Comparison of ENCODE assay signal across 8 mouse cellular contexts in the genomic region with DNA sequence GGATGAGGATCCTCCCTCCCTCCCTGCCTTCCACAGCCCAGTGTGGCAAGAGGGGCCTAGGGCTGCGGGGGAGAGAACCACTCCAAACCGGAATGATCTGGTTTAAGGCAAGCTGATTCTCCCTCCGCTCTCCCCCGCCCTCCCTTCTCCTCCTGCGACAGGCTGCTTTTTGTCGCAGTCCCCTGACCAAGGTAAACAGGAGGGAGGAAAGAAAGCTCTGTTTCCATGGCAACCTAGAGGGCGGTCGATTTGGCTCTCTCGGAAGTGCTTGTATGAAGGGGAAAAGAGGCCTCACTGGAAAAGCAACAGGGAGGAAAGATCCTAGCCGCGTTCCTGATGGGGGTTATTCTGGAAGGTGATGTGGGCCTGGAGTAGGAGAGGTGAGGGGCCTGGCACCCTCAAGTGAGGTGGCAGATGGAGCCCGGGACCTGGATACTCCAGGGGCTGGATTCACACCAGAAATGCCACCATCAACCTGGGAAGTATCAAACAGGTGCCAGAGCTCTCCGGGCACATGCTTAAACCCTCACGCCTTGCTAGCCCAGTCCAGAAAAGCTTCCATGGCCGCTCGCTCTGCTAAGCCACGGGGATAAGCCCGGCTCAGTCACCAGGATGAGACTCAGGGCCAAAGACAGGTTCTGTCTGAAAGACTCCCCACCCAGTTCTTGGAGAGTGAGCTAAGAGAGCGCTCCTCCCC. TPM values are rescaled to one million over a fixed set of nuclear protein-coding genes. Genes with fewer than 3 reads are reported as not detected.
DNase-seq lines count a peak whose midpoint lies in the region; ATAC-seq lines count a peak whose summit lies in the region.

No protein-coding gene starts in this region.

- H3K9ac ChIP-seq in heart, embryonic 12.5 days, result peak overlapping the region; percentile 63; the same call in 1 of the 2 replicates
- peak overlapping the region; percentile 67 for H3K9ac ChIP-seq in kidney, embryonic 14.5 days (ENCODE audit: low read depth, low read length)
- peak overlapping the region; percentile 75 for H3K9ac ChIP-seq in limb, embryonic 11.5 days (ENCODE audit: low read length)
- H3K9ac ChIP-seq in midbrain, embryonic 16.5 days (ENCODE audit: low read depth, low read length), result peak overlapping the region; percentile 75

- DNase-seq in adrenal gland, postnatal 25 days, result peak; percentile 39
- DNase-seq in embryo, embryonic 10.5 days (ENCODE audit: low spot score), result peak; percentile 98
- peak; percentile 91 for DNase-seq in limb, embryonic 11.5 days (ENCODE audit: low spot score)
- peak; percentile 77 for DNase-seq in testis, postnatal 14 days (ENCODE audit: low spot score)
- DNase-seq in urinary bladder, adult 2 months (ENCODE audit: low spot score), result no peak

- peak overlapping the region; percentile 80 for H3K4me2 ChIP-seq in heart, embryonic 12.5 days
- peak overlapping the region; percentile 52 for H3K4me2 ChIP-seq in kidney, embryonic 14.5 days (replicated peaks; ENCODE audit: low read depth, low read length)
- peak overlapping the region; percentile 41 for H3K4me2 ChIP-seq in limb, embryonic 11.5 days (ENCODE audit: low read depth, severe bottlenecking)
- peak overlapping the region; percentile 68 for H3K4me2 ChIP-seq in midbrain, embryonic 16.5 days (ENCODE audit: low read length)

- H3K4me3 ChIP-seq in heart, embryonic 12.5 days, result no peak overlapping the region
- peak overlapping the region; percentile 2; the same call in 1 of the 2 replicates for H3K4me3 ChIP-seq in kidney, embryonic 14.5 days (ENCODE audit: low read length)
- no peak overlapping the region for H3K4me3 ChIP-seq in limb, embryonic 11.5 days (ENCODE audit: low read depth, low read length)
- H3K4me3 ChIP-seq in midbrain, embryonic 16.5 days (ENCODE audit: low read depth, low read length), result no peak overlapping the region

- no peaks in the 10 kb centered on the region for H3K9me3 ChIP-seq in heart, embryonic 12.5 days (replicated peaks)
- H3K9me3 ChIP-seq in kidney, embryonic 14.5 days (ENCODE audit: control insufficient read depth, low read length), result no peaks in the 10 kb centered on the region
- no peaks in the 10 kb centered on the region for H3K9me3 ChIP-seq in limb, embryonic 11.5 days (ENCODE audit: control insufficient read depth, low read length)
- H3K9me3 ChIP-seq in midbrain, embryonic 16.5 days (replicated peaks; ENCODE audit: control insufficient read depth, low read length, poor library complexity, severe bottlenecking), result no peaks in the 10 kb centered on the region

- H3K4me1 ChIP-seq in heart, embryonic 12.5 days (replicated peaks), result peaks cover 52% of the 10 kb centered on the region
- peaks cover 37% of the 10 kb centered on the region for H3K4me1 ChIP-seq in kidney, embryonic 14.5 days (ENCODE audit: control insufficient read depth, insufficient read depth, low read length)
- H3K4me1 ChIP-seq in limb, embryonic 11.5 days (ENCODE audit: control insufficient read depth, insufficient read depth, low read length), result peaks cover 26% of the 10 kb centered on the region
- H3K4me1 ChIP-seq in midbrain, embryonic 16.5 days (ENCODE audit: control insufficient read depth, insufficient read depth, low read length), result peaks cover 31% of the 10 kb centered on the region

- H3K36me3 ChIP-seq in heart, embryonic 12.5 days, result no peaks in the 10 kb centered on the region
- no peaks in the 10 kb centered on the region for H3K36me3 ChIP-seq in kidney, embryonic 14.5 days (ENCODE audit: control insufficient read depth, insufficient read depth, low read length)
- H3K36me3 ChIP-seq in limb, embryonic 11.5 days (ENCODE audit: control insufficient read depth, insufficient read depth, low read length), result peaks cover 3% of the 10 kb centered on the region; the same call in 1 of the 2 replicates
- no peaks in the 10 kb centered on the region for H3K36me3 ChIP-seq in midbrain, embryonic 16.5 days (ENCODE audit: control insufficient read depth, insufficient read depth, low read length)

- peak; percentile 84 for ATAC-seq in heart, embryonic 12.5 days (ENCODE audit: insufficient number of reproducible peaks, low FRiP score)
- ATAC-seq in kidney, embryonic 14.5 days (ENCODE audit: low FRiP score, low TSS enrichment), result peak; percentile 92
- peak; percentile 89 for ATAC-seq in limb, embryonic 11.5 days (ENCODE audit: insufficient number of reproducible peaks, low FRiP score, low TSS enrichment, low read depth)
- peak; percentile 94 for ATAC-seq in midbrain, embryonic 16.5 days

- peak overlapping the region; percentile 93 for H3K27ac ChIP-seq in heart, embryonic 12.5 days (ENCODE audit: poor library complexity, severe bottlenecking)
- H3K27ac ChIP-seq in kidney, embryonic 14.5 days (ENCODE audit: low read depth, low read length), result peak overlapping the region; percentile 98
- peak overlapping the region; percentile 98 for H3K27ac ChIP-seq in limb, embryonic 11.5 days (replicated peaks; ENCODE audit: low read depth, low read length)
- H3K27ac ChIP-seq in midbrain, embryonic 16.5 days (ENCODE audit: low read length), result peak overlapping the region; percentile 97

- no peaks in the 10 kb centered on the region for H3K27me3 ChIP-seq in heart, embryonic 12.5 days (replicated peaks)
- no peaks in the 10 kb centered on the region for H3K27me3 ChIP-seq in kidney, embryonic 14.5 days (ENCODE audit: control insufficient read depth, insufficient read depth, low read length)
- no peaks in the 10 kb centered on the region for H3K27me3 ChIP-seq in limb, embryonic 11.5 days (ENCODE audit: control insufficient read depth, insufficient read depth, low read length)
- no peaks in the 10 kb centered on the region for H3K27me3 ChIP-seq in midbrain, embryonic 16.5 days (ENCODE audit: control insufficient read depth, insufficient read depth, low read depth, low read length)

- 26% methylated on average over 19 of the region's 19 CpGs for WGBS in heart, embryonic 12.5 days
- 9% methylated on average over 18 of the region's 19 CpGs for WGBS in kidney, embryonic 14.5 days
- WGBS in limb, embryonic 11.5 days, result 13% methylated on average over 19 of the region's 19 CpGs
- 8% methylated on average over 17 of the region's 19 CpGs for WGBS in midbrain, embryonic 16.5 days

RNA-seq across cellular contexts. Expression of gene Tmem209, which starts 48.7 kb away (rescaled TPM):
- total RNA-seq in adrenal gland, postnatal 25 days (2021), result 25.9 and 28.9 TPM in 2 replicates
- polyA plus RNA-seq in heart, embryonic 12.5 days (2016; fragmentation: Nextera tagmentation; extraction: Ambion mirVana), result 27.5 and 31.1 TPM in 2 replicates
- polyA plus RNA-seq in kidney, embryonic 14.5 days (2014; fragmentation: Nextera tagmentation; extraction: Ambion mirVana), result 35.2 and 56.8 TPM in 2 replicates
- polyA plus RNA-seq in limb, embryonic 11.5 days (2014; fragmentation: Nextera tagmentation; extraction: Ambion mirVana), result 44.5 and 50.0 TPM in 2 replicates
- polyA plus RNA-seq in midbrain, embryonic 16.5 days (2015; fragmentation: Nextera tagmentation; extraction: Ambion mirVana), result 30.3 TPM in 2 replicates
- polyA plus RNA-seq in urinary bladder, adult 2 months (2012; rRNA removed), result 23.8 and 26.2 TPM in 2 replicates

RNA-seq across cellular contexts. Expression of gene Ssmem1, which starts 48.8 kb away (rescaled TPM):
- 0.55 TPM in 1 of 2 replicates, not detected in the other for total RNA-seq in adrenal gland, postnatal 25 days (2021)
- polyA plus RNA-seq in heart, embryonic 12.5 days (2016; fragmentation: Nextera tagmentation; extraction: Ambion mirVana), result 0.17 and 0.26 TPM in 2 replicates
- 0.51 TPM in 1 of 2 replicates, not detected in the other for polyA plus RNA-seq in kidney, embryonic 14.5 days (2014; fragmentation: Nextera tagmentation; extraction: Ambion mirVana)
- 0.17 and 0.28 TPM in 2 replicates for polyA plus RNA-seq in limb, embryonic 11.5 days (2014; fragmentation: Nextera tagmentation; extraction: Ambion mirVana)
- 0.14 TPM in 1 of 2 replicates, not detected in the other for polyA plus RNA-seq in midbrain, embryonic 16.5 days (2015; fragmentation: Nextera tagmentation; extraction: Ambion mirVana)
- polyA plus RNA-seq in urinary bladder, adult 2 months (2012; rRNA removed), result 0.04 and 0.07 TPM in 2 replicates

RNA-seq across cellular contexts. Expression of gene Klhdc10, which starts 59.2 kb away (rescaled TPM):
- total RNA-seq in adrenal gland, postnatal 25 days (2021), result 58.5 and 86.2 TPM in 2 replicates
- 34.3 and 38.8 TPM in 2 replicates for polyA plus RNA-seq in heart, embryonic 12.5 days (2016; fragmentation: Nextera tagmentation; extraction: Ambion mirVana)
- polyA plus RNA-seq in kidney, embryonic 14.5 days (2014; fragmentation: Nextera tagmentation; extraction: Ambion mirVana), result 25.7 and 42.8 TPM in 2 replicates
- polyA plus RNA-seq in limb, embryonic 11.5 days (2014; fragmentation: Nextera tagmentation; extraction: Ambion mirVana), result 46.0 and 49.4 TPM in 2 replicates
- 41.7 and 42.1 TPM in 2 replicates for polyA plus RNA-seq in midbrain, embryonic 16.5 days (2015; fragmentation: Nextera tagmentation; extraction: Ambion mirVana)
- 22.8 and 23.3 TPM in 2 replicates for polyA plus RNA-seq in urinary bladder, adult 2 months (2012; rRNA removed)
